Mouse (Mus musculus) heart, postnatal 0 days (tissue): ENCODE data around the gene Krt80.

Source experiments
- CTCF ChIP-seq: IDR thresholded peaks from 2 replicates; pipeline ENCODE4 v1.5.1; 2016; ENCODE audit warnings: antibody characterized with exemption, control low read depth, low read depth
- EP300 ChIP-seq: IDR thresholded peaks from 2 replicates; pipeline ENCODE4 v1.6.1; 2016; ENCODE audit warnings: antibody characterized with exemption, low read depth

DNA sequence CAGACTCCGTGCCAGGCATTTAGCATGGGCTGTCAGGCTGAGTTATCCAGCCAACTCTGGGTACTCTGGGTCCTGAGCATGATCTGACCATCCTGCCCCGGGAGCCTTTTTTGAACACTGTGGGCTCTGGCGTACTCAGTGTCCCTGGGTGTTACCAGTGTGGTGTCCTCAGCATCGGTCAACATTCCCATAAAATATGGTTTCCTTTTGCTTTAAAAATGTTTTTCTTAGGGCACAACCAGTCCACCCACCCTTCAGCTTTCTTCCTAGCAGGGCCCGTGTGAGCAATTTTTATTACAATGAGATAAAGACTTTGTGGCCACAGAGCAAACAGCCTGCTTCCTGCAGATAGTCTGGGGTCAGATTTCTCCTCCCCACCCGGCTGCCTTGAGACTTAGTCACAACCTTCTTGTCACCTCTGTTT is 49.3 kb downstream of the Krt80 start:
- TF ChIP-seq EP300 = peak; percentile 86
- TF ChIP-seq CTCF = no peak
